Comparison of ENCODE assay signal across 10 mouse cellular contexts in genomic region chr13:21268262-21268661, GRCm38 (mm10). TPM values are rescaled to one million over a fixed set of nuclear protein-coding genes. Genes with fewer than 3 reads are reported as not detected.
DNase-seq lines count a peak whose midpoint lies in the region; ATAC-seq lines count a peak whose summit lies in the region.
"Had no signal": no experiment of that assay in that cellular context is flagged by ENCODE, and none has a peak within 500 bp of the region (broad histone marks: within the 10 kb centered on the region; RNA-seq: fewer than 3 reads in every experiment).

No protein-coding gene starts in this region.

- peak overlapping the region; percentile 36; the same call in 1 of the 2 replicates for H3K4me2 ChIP-seq in neural tube, embryonic 13.5 days
- peak overlapping the region; percentile 37 for H3K4me2 ChIP-seq in embryonic facial prominence, embryonic 13.5 days

- no peaks in the 10 kb centered on the region for H3K36me3 ChIP-seq in neural tube, embryonic 13.5 days
- no peaks in the 10 kb centered on the region for H3K36me3 ChIP-seq in embryonic facial prominence, embryonic 13.5 days
- no peaks in the 10 kb centered on the region for H3K36me3 ChIP-seq in limb, embryonic 10.5 days

- no peak for DNase-seq in neural tube, embryonic 10.5 days (ENCODE audit: extremely low spot score, low spot score)
- no peak for DNase-seq in limb, embryonic 10.5 days (ENCODE audit: low spot score)
- DNase-seq in yolk sac, embryonic 10.5 days (ENCODE audit: low spot score) = peak; percentile 36
- DNase-seq in cerebellum, adult 11 months = no peak
- no peak for DNase-seq in left cerebral cortex, adult 9 months (ENCODE audit: low spot score in 2 of 2)
- DNase-seq: adrenal gland, postnatal 14 days; heart, postnatal 4 days had no signal

- H3K4me3 ChIP-seq in neural tube, embryonic 13.5 days = no peak overlapping the region
- H3K4me3 ChIP-seq in embryonic facial prominence, embryonic 13.5 days = peak overlapping the region; percentile 20; the same call in 1 of the 2 replicates
- peak overlapping the region; percentile 45 for H3K4me3 ChIP-seq in limb, embryonic 10.5 days

- H3K27me3 ChIP-seq in neural tube, embryonic 13.5 days = peaks cover 9% of the 10 kb centered on the region
- H3K27me3 ChIP-seq in embryonic facial prominence, embryonic 13.5 days = peaks cover 7% of the 10 kb centered on the region
- no peaks in the 10 kb centered on the region for H3K27me3 ChIP-seq in limb, embryonic 10.5 days (ENCODE audit: low read depth, poor library complexity, severe bottlenecking)

- WGBS in neural tube, embryonic 13.5 days = 2% methylated on average over 1 of the region's 1 CpGs
- WGBS in embryonic facial prominence, embryonic 13.5 days = 6% methylated on average over 1 of the region's 1 CpGs
- WGBS in limb, embryonic 10.5 days = 2% methylated on average over 1 of the region's 1 CpGs

- H3K4me1 ChIP-seq in neural tube, embryonic 13.5 days (replicated peaks) = peaks cover 6% of the 10 kb centered on the region
- no peaks in the 10 kb centered on the region for H3K4me1 ChIP-seq in embryonic facial prominence, embryonic 13.5 days
- H3K4me1 ChIP-seq in limb, embryonic 10.5 days = peaks cover 13% of the 10 kb centered on the region

- no peak overlapping the region for H3K27ac ChIP-seq in neural tube, embryonic 13.5 days (replicated peaks)
- H3K27ac ChIP-seq in embryonic facial prominence, embryonic 13.5 days = peak overlapping the region; percentile 16; the same call in 1 of the 2 replicates
- no peak overlapping the region; the same call in 1 of the 2 replicates for H3K27ac ChIP-seq in limb, embryonic 10.5 days

- no peak for ATAC-seq in neural tube, embryonic 13.5 days (ENCODE audit: low read depth)
- no peak for ATAC-seq in embryonic facial prominence, embryonic 13.5 days (ENCODE audit: insufficient number of reproducible peaks, insufficient read depth, low FRiP score, low TSS enrichment, low read depth)

- H3K9ac ChIP-seq in neural tube, embryonic 13.5 days = no peak overlapping the region
- H3K9ac ChIP-seq in embryonic facial prominence, embryonic 13.5 days = peak overlapping the region; percentile 40; the same call in 1 of the 2 replicates

- H3K9me3 ChIP-seq in neural tube, embryonic 13.5 days = no peaks in the 10 kb centered on the region
- H3K9me3 ChIP-seq in embryonic facial prominence, embryonic 13.5 days = no peaks in the 10 kb centered on the region
- H3K9me3 ChIP-seq in limb, embryonic 10.5 days (replicated peaks) = no peaks in the 10 kb centered on the region

RNA-seq across cellular contexts. Expression of gene Gpx5, which starts 24.3 kb away (rescaled TPM):
- polyA plus RNA-seq in neural tube, embryonic 13.5 days (2015; fragmentation: Nextera tagmentation; extraction: Ambion mirVana) = not detected in 2 replicates
- polyA plus RNA-seq in embryonic facial prominence, embryonic 13.5 days (2015; fragmentation: Nextera tagmentation; extraction: Ambion mirVana) = not detected in 2 replicates
- polyA plus RNA-seq in limb, embryonic 10.5 days (2016; fragmentation: Nextera tagmentation; extraction: Ambion mirVana) = not detected in 2 replicates
- polyA plus RNA-seq: small intestine, adult 2 months had no signal

RNA-seq across cellular contexts. Expression of gene Gpx6, which starts 43.7 kb away (rescaled TPM):
- not detected in 2 replicates for polyA plus RNA-seq in neural tube, embryonic 13.5 days (2015; fragmentation: Nextera tagmentation; extraction: Ambion mirVana)
- 0.38 and 0.39 TPM in 2 replicates for polyA plus RNA-seq in embryonic facial prominence, embryonic 13.5 days (2015; fragmentation: Nextera tagmentation; extraction: Ambion mirVana)
- polyA plus RNA-seq in limb, embryonic 10.5 days (2016; fragmentation: Nextera tagmentation; extraction: Ambion mirVana) = 0.62 and 0.91 TPM in 2 replicates
- polyA plus RNA-seq: small intestine, adult 2 months had no signal
